Mouse (Mus musculus) midbrain, postnatal 0 days (tissue): ENCODE data around the gene Angptl4. TPM values are rescaled to one million over a fixed set of nuclear protein-coding genes. Genes with fewer than 3 reads are reported as not detected.

Experiments
- ATAC-seq: fragments of 200-750 bp; cut with Nextera tagmentation; 2 replicates; pipeline ENCODE4 v1.8.0; 2017; ENCODE audit warnings: moderate number of reproducible peaks, mild to moderate bottlenecking, moderate TSS enrichment, moderate library complexity; ENCODE audit not compliant: low FRiP score
- DNase-seq: peaks from one replicate; pipeline ENCODE4 v3.0.0-alpha.2; 2015; ENCODE audit warnings: low spot score
- H3K27ac ChIP-seq: fragments of 300-500 bp; sonication (generic); 2 replicates; pipeline ENCODE4 v1.5.1; 2014; ENCODE audit warnings: low read depth, mild to moderate bottlenecking, low read length, mixed read lengths
- H3K27me3 ChIP-seq: fragments of 300-500 bp; sonication (generic); 2 replicates; pipeline ENCODE4 v1.6.1; 2014; ENCODE audit warnings: low read length, control low read depth, mixed read lengths; ENCODE audit not compliant: insufficient read depth
- H3K36me3 ChIP-seq: fragments of 300-500 bp; sonication (generic); 2 replicates; pipeline ENCODE4 v1.6.1; 2014; ENCODE audit warnings: low read length, control low read depth, mixed read lengths; ENCODE audit not compliant: insufficient read depth
- H3K4me1 ChIP-seq: fragments of 300-500 bp; sonication (generic); 2 replicates; pipeline ENCODE4 v1.6.1; 2014; ENCODE audit warnings: mild to moderate bottlenecking, control low read depth, antibody characterized with exemption, low read length, mixed read lengths; ENCODE audit not compliant: insufficient read depth
- H3K4me2 ChIP-seq: fragments of 300-500 bp; sonication (generic); 2 replicates; pipeline ENCODE4 v1.6.1; 2014; ENCODE audit warnings: low read depth, mild to moderate bottlenecking, low read length, mixed read lengths; ENCODE audit not compliant: poor library complexity, severe bottlenecking
- H3K4me3 ChIP-seq: fragments of 300-500 bp; sonication (generic); 2 replicates; pipeline ENCODE4 v1.5.1; 2014; ENCODE audit warnings: low read depth, mild to moderate bottlenecking, low read length, moderate library complexity
- H3K9ac ChIP-seq: fragments of 300-500 bp; sonication (generic); replicated peaks from 2 replicates; pipeline ENCODE4 v1.6.1; 2014; ENCODE audit warnings: mild to moderate bottlenecking, low read length, moderate library complexity, mixed read lengths; ENCODE audit not compliant: poor library complexity, severe bottlenecking
- H3K9me3 ChIP-seq: fragments of 300-500 bp; sonication (generic); 2 replicates; pipeline ENCODE4 v1.6.1; 2016; ENCODE audit warnings: low read length, control low read depth
- CTCF ChIP-seq: IDR thresholded peaks from 2 replicates; pipeline ENCODE4 v1.5.1; 2016; ENCODE audit warnings: antibody characterized with exemption, mild to moderate bottlenecking
- WGBS: fragments of 180-500 bp; shearing (Covaris S2); extraction: QIAGEN DNeasy Blood & Tissue Kit; methylation state at CpG from one replicate; pipeline ENCODE4 v1.1.7; 2014; 5-methylcytosine and 5-hydroxymethylcytosine counted together
- polyA plus RNA-seq: library from polyadenylated mRNA; unstranded; fragments of >200 nt; fragmentation: Nextera tagmentation; extraction: Ambion mirVana; gene quantifications from 2 replicates; pipeline ENCODE4 v1.2.1, GENCODE M21; 2015
- total RNA-seq: library from RNA; depleted of rRNA; stranded (reverse); fragments of >200 nt; gene quantifications from 2 replicates; pipeline ENCODE4 v1.2.3, GENCODE M21; 2014

Gene Angptl4
- total and polyA plus RNA-seq, 2 experiments from 2014 or later = 22.5 to 27.5 TPM

GRCm38 (mm10) chr17:33798306-33798705, 16.7 kb upstream of the Angptl4 start:
- peak; percentile 67 for DNase-seq
- peak; percentile 55 for TF ChIP-seq CTCF
- H3K4me3 ChIP-seq = no peak overlapping the region

DNA sequence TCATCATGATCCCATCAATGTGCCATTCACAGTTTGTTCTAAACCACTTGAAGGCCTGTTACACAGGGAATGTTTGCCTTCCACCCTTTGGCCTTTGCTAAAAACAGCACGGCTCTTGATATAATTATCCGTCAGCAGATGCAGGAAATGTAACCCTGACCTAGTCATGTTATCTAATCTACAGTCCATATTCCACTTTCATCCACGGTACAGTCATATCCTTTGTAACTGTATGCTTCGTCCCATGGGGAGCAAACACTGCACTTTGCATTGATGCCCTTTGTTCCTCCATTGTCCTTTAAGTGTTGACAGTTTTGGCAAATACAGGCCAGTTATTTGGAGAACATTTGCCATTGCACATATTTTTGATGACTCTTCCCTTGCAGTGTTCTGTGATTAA, 7.1 kb upstream of the Angptl4 start:
- no peak for TF ChIP-seq CTCF
- DNase-seq = no peak
- no peak overlapping the region for H3K4me2 ChIP-seq
- H3K4me1 ChIP-seq = no peaks in the 10 kb centered on the region
- no peak for ATAC-seq
- H3K9ac ChIP-seq = no peak overlapping the region
- no peak overlapping the region for H3K27ac ChIP-seq
- H3K9me3 ChIP-seq = no peaks in the 10 kb centered on the region
- no peaks in the 10 kb centered on the region for H3K36me3 ChIP-seq
- WGBS = 85% methylated on average over 4 of the region's 4 CpGs
- no peak overlapping the region for H3K4me3 ChIP-seq
- no peaks in the 10 kb centered on the region for H3K27me3 ChIP-seq

More at GRCm38 (mm10) chr17:33798306-33798705, 16.7 kb upstream of the Angptl4 start:
- Histone ChIP-seq H3K9ac (no peak overlapping the region), H3K27ac (no peak overlapping the region), H3K27me3 (no peaks in the 10 kb centered on the region), H3K4me1 (no peaks in the 10 kb centered on the region), H3K4me2 (no peak overlapping the region), H3K9me3 (no peaks in the 10 kb centered on the region), H3K36me3 (no peaks in the 10 kb centered on the region)
- ATAC-seq = no peak
- WGBS = 49% methylated on average over 3 of the region's 3 CpGs

DNA sequence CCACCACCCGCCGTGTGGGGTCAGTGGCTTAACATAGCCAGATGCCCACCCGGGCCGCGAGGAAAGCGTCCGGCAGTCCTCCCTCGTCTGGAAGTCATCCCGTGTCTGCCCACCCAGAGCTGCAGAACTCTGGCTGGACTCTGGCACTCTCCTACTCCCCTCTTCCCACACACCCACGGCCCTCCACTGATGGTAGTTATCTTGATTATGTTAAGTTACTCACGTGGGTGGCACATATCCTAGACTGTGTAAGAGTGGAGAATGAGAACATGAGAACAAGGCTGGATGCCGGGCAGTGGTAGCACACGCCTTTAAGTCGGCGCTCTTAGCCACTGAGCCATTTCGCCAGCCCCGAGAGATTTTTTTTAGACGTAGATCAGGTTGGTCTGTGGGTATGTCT, 4.7 kb upstream of the Angptl4 start:
- Histone ChIP-seq H3K9me3 (no peaks in the 10 kb centered on the region), H3K4me3 (no peak overlapping the region), H3K27ac (no peak overlapping the region), H3K4me2 (no peak overlapping the region), H3K36me3 (no peaks in the 10 kb centered on the region), H3K9ac (no peak overlapping the region), H3K4me1 (peaks cover 4% of the 10 kb centered on the region; the same call in 1 of the 2 replicates), H3K27me3 (no peaks in the 10 kb centered on the region)
- DNase-seq = no peak
- ATAC-seq = no peak
- TF ChIP-seq CTCF = no peak
- 86% methylated on average over 18 of the region's 18 CpGs for WGBS

GRCm38 (mm10) chr17:33784939-33785338, 3.3 kb upstream of the Angptl4 start:
- H3K9ac ChIP-seq = no peak overlapping the region
- TF ChIP-seq CTCF = no peak
- H3K27ac ChIP-seq = no peak overlapping the region
- no peak overlapping the region for H3K4me3 ChIP-seq
- H3K4me2 ChIP-seq = no peak overlapping the region
- peaks cover 9% of the 10 kb centered on the region; the same call in 1 of the 2 replicates for H3K4me1 ChIP-seq
- DNase-seq (no peak), ATAC-seq (no peak)
- H3K9me3 ChIP-seq = no peaks in the 10 kb centered on the region
- no peaks in the 10 kb centered on the region for H3K27me3 ChIP-seq
- 92% methylated on average over 2 of the region's 2 CpGs for WGBS
- no peaks in the 10 kb centered on the region for H3K36me3 ChIP-seq

GRCm38 (mm10) chr17:33783408-33783807, 1.8 kb upstream of the Angptl4 start:
- no peak for TF ChIP-seq CTCF
- no peaks in the 10 kb centered on the region for H3K27me3 ChIP-seq
- H3K9me3 ChIP-seq = no peaks in the 10 kb centered on the region
- no peak overlapping the region for H3K27ac ChIP-seq
- H3K36me3 ChIP-seq = no peaks in the 10 kb centered on the region
- H3K9ac ChIP-seq = no peak overlapping the region
- DNase-seq = peak; percentile 41
- no peak for ATAC-seq
- no peak overlapping the region for H3K4me3 ChIP-seq
- no peak overlapping the region for H3K4me2 ChIP-seq
- H3K4me1 ChIP-seq = peaks cover 9% of the 10 kb centered on the region; the same call in 1 of the 2 replicates

- Histone ChIP-seq H3K9ac (peak overlapping the region; percentile 55; the same call in 1 of the 2 replicates), H3K9me3 (no peaks in the 10 kb centered on the region), H3K4me1 (peaks cover 9% of the 10 kb centered on the region; the same call in 1 of the 2 replicates), H3K27ac (0 out of 2 replicates have a peak overlapping the region, but pooled peaks have one; percentile 12), H3K27me3 (no peaks in the 10 kb centered on the region), H3K4me2 (peak overlapping the region; percentile 79), H3K36me3 (no peaks in the 10 kb centered on the region), H3K4me3 (peak overlapping the region; percentile 43; the same call in 1 of the 2 replicates)
- ATAC-seq = no peak
- 43% methylated on average over 4 of the region's 4 CpGs for WGBS
- DNase-seq = no peak
- TF ChIP-seq CTCF = peak; percentile 34
Observed at GRCm38 (mm10) chr17:33782067-33782466, 437 bp upstream of the Angptl4 start.
